Comparison of ENCODE assay signal across 29 mouse cellular contexts in the genomic region with DNA sequence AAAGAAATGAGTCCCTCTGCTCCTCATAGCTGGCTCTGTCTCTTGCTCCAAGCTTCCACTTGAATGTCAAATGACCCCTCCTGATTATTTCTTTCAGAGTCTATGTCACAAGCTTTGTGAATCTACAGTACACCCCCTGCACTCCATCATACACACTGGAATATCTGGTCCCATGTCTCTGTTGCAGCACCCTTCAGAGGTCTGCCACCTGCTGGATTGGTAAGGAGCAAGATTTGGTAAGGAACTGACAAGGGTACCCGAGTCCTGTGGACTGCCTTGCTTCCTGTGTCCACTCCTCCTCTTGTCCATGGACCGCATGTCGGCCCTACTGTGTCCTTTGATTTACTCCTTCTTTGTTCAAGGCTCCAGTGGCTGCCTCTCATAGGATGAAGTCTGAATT. TPM values are rescaled to one million over a fixed set of nuclear protein-coding genes. Genes with fewer than 3 reads are reported as not detected.
DNase-seq lines count a peak whose midpoint lies in the region; ATAC-seq and TF ChIP-seq lines count a peak whose summit lies in the region.
"Had no signal": no experiment of that assay in that cellular context is flagged by ENCODE, and none has a peak within 500 bp of the region (broad histone marks: within the 10 kb centered on the region; RNA-seq: fewer than 3 reads in every experiment).

No protein-coding gene starts in this region.

- intact Hi-C loops in left cerebral cortex, adult 2 months (cut with DNase I): no loop called here
- intact Hi-C loops in left cerebral cortex, postnatal 4 days (cut with DNase I): no loop called here

- peak; percentile 24; the same call in 1 of the 2 replicates for TF ChIP-seq CTCF in heart, postnatal 0 days (IDR thresholded peaks at IDR 0.05; ENCODE audit: low read depth)
- TF ChIP-seq CTCF in left cerebral cortex, adult 2 months (IDR thresholded peaks at IDR 0.05): peak; percentile 30

- H3K9me3 ChIP-seq in heart, postnatal 0 days (replicated peaks; ENCODE audit: control insufficient read depth, low read length): no peaks in the 10 kb centered on the region
- H3K9me3 ChIP-seq: embryonic facial prominence, embryonic 12.5 days; heart, embryonic 15.5 days; limb, embryonic 13.5 days; liver, embryonic 13.5 days; neural tube, embryonic 12.5 days had no signal

- H3K4me1 ChIP-seq in heart, postnatal 0 days (ENCODE audit: control insufficient read depth, insufficient read depth): 0 out of 2 replicates have a peak, but pooled peaks cover 5% of the 10 kb centered on the region

- no peak for DNase-seq in heart, postnatal 0 days (ENCODE audit: low spot score)
- no peak for DNase-seq in heart, adult 8-10 months (ENCODE audit: low spot score)
- no peak for DNase-seq in left cerebral cortex, adult 2 months (ENCODE audit: extremely low spot score in 1 of 2, low spot score in 2 of 2)
- no peak for DNase-seq in left cerebral cortex, postnatal 4 days
- peak; percentile 47 for DNase-seq in thymus, postnatal 14 days
- DNase-seq in thymus, postnatal 25 days: no peak
- DNase-seq in urinary bladder, postnatal 4 days (ENCODE audit: low spot score in 2 of 2): no peak
- DNase-seq: adrenal gland, adult 2 months; cerebellum, adult 2 months; cerebellum, postnatal 25 days; gastrocnemius, postnatal 36 days; kidney, adult 11 months; kidney, postnatal 14 days; layer of hippocampus, postnatal 36 days; liver, embryonic 13.5 days; lung, postnatal 14 days; midbrain, embryonic 14.5 days; right cerebral cortex, adult 18-20 months; right cerebral cortex, postnatal 4 days had no signal

- 0 out of 2 replicates have a peak, but pooled peaks cover 2% of the 10 kb centered on the region for H3K27me3 ChIP-seq in heart, postnatal 0 days (ENCODE audit: control insufficient read depth, insufficient read depth, low read length)
- H3K27me3 ChIP-seq: embryonic facial prominence, embryonic 12.5 days; heart, embryonic 15.5 days; limb, embryonic 13.5 days; neural tube, embryonic 12.5 days had no signal

- no peak overlapping the region for H3K9ac ChIP-seq in heart, postnatal 0 days (replicated peaks; ENCODE audit: low read depth, low read length)
- H3K9ac ChIP-seq: embryonic facial prominence, embryonic 12.5 days; heart, embryonic 15.5 days; limb, embryonic 13.5 days; liver, embryonic 13.5 days; neural tube, embryonic 12.5 days had no signal

- ATAC-seq in heart, postnatal 0 days (ENCODE audit: insufficient read depth, low read depth): no peak
- ATAC-seq: CD4-positive, CD25-positive, alpha-beta regulatory T cell, adult 4 months; hindbrain, embryonic 16.5 days had no signal

- no peak overlapping the region for H3K27ac ChIP-seq in heart, postnatal 0 days (ENCODE audit: low read depth)
- no peak overlapping the region for H3K27ac ChIP-seq in left cerebral cortex, adult 2 months
- H3K27ac ChIP-seq: embryonic facial prominence, embryonic 12.5 days; heart, embryonic 15.5 days; limb, embryonic 13.5 days; liver, embryonic 13.5 days; neural tube, embryonic 12.5 days had no signal

- no peak for TF ChIP-seq EP300 in heart, postnatal 0 days (IDR thresholded peaks at IDR 0.05; ENCODE audit: low read depth)

- 65% methylated on average over 3 of the region's 3 CpGs for WGBS in heart, postnatal 0 days

- no peaks in the 10 kb centered on the region for H3K36me3 ChIP-seq in heart, postnatal 0 days (replicated peaks; ENCODE audit: control insufficient read depth, insufficient read depth, low read length)
- H3K36me3 ChIP-seq: embryonic facial prominence, embryonic 12.5 days; G1E; heart, embryonic 15.5 days; limb, embryonic 13.5 days; liver, embryonic 13.5 days; neural tube, embryonic 12.5 days had no signal

- H3K4me3 ChIP-seq in heart, postnatal 0 days (ENCODE audit: low read depth, low read length): no peak overlapping the region
- no peak overlapping the region for H3K4me3 ChIP-seq in left cerebral cortex, adult 2 months
- H3K4me3 ChIP-seq: embryonic facial prominence, embryonic 12.5 days; heart, embryonic 15.5 days; limb, embryonic 13.5 days; liver, embryonic 13.5 days; neural tube, embryonic 12.5 days had no signal

- no peak overlapping the region for H3K4me2 ChIP-seq in heart, postnatal 0 days (ENCODE audit: low read depth, low read length)
- H3K4me2 ChIP-seq: embryonic facial prominence, embryonic 12.5 days; heart, embryonic 15.5 days; limb, embryonic 13.5 days; liver, embryonic 13.5 days; neural tube, embryonic 12.5 days had no signal

RNA-seq across cellular contexts. Expression of a gene that starts 5.2 kb away (rescaled TPM):
- 0.31 and 0.95 TPM in 2 replicates for total RNA-seq in heart, postnatal 0 days (2014; rRNA removed; ENCODE audit: low replicate concordance)
- polyA plus RNA-seq in heart, postnatal 0 days (2015; fragmentation: Nextera tagmentation; extraction: Ambion mirVana): 1.6 and 2.0 TPM in 2 replicates
- total RNA-seq in heart, adult 8-10 months (2022): 1 to 10 TPM in 3 of 4 experiments, under 1 TPM in 1; 0.72 to 2.2 (median 1.6) TPM
- total RNA-seq in left cerebral cortex, adult 2 months (2021): 1 to 10 TPM; 9.0 to 9.2 TPM
- total RNA-seq in left cerebral cortex, postnatal 4 days (2021): 10 to 100 TPM; 11.2 to 15.9 TPM
- polyA plus RNA-seq: G1E had no signal

RNA-seq across cellular contexts. Expression of a gene that starts 5.2 kb away (rescaled TPM):
- 15.4 and 18.9 TPM in 2 replicates for total RNA-seq in heart, postnatal 0 days (2014; rRNA removed; ENCODE audit: low replicate concordance)
- 18.9 and 21.7 TPM in 2 replicates for polyA plus RNA-seq in heart, postnatal 0 days (2015; fragmentation: Nextera tagmentation; extraction: Ambion mirVana)
- 10 to 100 TPM; 40.1 to 57.0 (median 48.9) TPM for total RNA-seq in heart, adult 8-10 months (2022)
- 10 to 100 TPM; 18.5 to 20.3 TPM for total RNA-seq in left cerebral cortex, adult 2 months (2021)
- 10 to 100 TPM; 13.9 to 16.0 TPM for total RNA-seq in left cerebral cortex, postnatal 4 days (2021)
- total RNA-seq: G1E had no signal
- polyA plus RNA-seq: G1E had no signal

RNA-seq across cellular contexts. Expression of a gene that starts 20.7 kb away (rescaled TPM):
- 0.34 and 4.5 TPM in 2 replicates for total RNA-seq in heart, postnatal 0 days (2014; rRNA removed; ENCODE audit: low replicate concordance)
- polyA plus RNA-seq in heart, postnatal 0 days (2015; fragmentation: Nextera tagmentation; extraction: Ambion mirVana): 0.78 and 0.92 TPM in 2 replicates
- 10 to 100 TPM in 3 of 4 experiments, 1 to 10 TPM in 1; 8.6 to 11.3 (median 10.7) TPM for total RNA-seq in heart, adult 8-10 months (2022)
- total RNA-seq in left cerebral cortex, adult 2 months (2021): 10 to 100 TPM; 46.1 to 47.8 TPM
- total RNA-seq in left cerebral cortex, postnatal 4 days (2021): 100 to 1,000 TPM; 101 to 104 TPM
- polyA plus RNA-seq: CD4-positive, CD25-positive, alpha-beta regulatory T cell, adult 4 months; G1E had no signal

RNA-seq across cellular contexts. Expression of a gene that starts 54.4 kb away (rescaled TPM):
- not detected in 2 replicates for total RNA-seq in heart, postnatal 0 days (2014; rRNA removed; ENCODE audit: low replicate concordance)
- polyA plus RNA-seq in heart, postnatal 0 days (2015; fragmentation: Nextera tagmentation; extraction: Ambion mirVana): 0.11 TPM in 1 of 2 replicates, not detected in the other
- total RNA-seq in heart, adult 8-10 months (2022): not detected
- total RNA-seq in left cerebral cortex, adult 2 months (2021): under 1 TPM; 0.63 to 0.96 TPM
- 1 to 10 TPM in 1 of 2 experiments, under 1 TPM in 1; 0.78 to 2.7 TPM for total RNA-seq in left cerebral cortex, postnatal 4 days (2021)
- total RNA-seq: adrenal gland, adult 2 months; gastrocnemius, adult 18-20 months; gastrocnemius, postnatal 36 days; hematopoietic stem cell, adult 5-6 weeks had no signal
- polyA plus RNA-seq: adrenal gland, adult 2 months; CD4-positive, CD25-positive, alpha-beta regulatory T cell, adult 4 months; cerebellum, adult 2 months; G1E; liver, embryonic 13.5 days; neural tube, embryonic 12.5 days; stomach, embryonic 14.5 days had no signal
